Mouse (Mus musculus): ENCODE results near the gene Gmnn. TPM values are rescaled to one million over a fixed set of nuclear protein-coding genes. Genes with fewer than 3 reads are reported as not detected.
"Not testable (repeated sequence)": the region's sequence is repeated elsewhere in the genome, so short reads cannot be mapped to it uniquely, and the experiment has no call there.

Gmnn gene
- polyA plus RNA-seq, 1 experiment: 53.3 TPM

DNA sequence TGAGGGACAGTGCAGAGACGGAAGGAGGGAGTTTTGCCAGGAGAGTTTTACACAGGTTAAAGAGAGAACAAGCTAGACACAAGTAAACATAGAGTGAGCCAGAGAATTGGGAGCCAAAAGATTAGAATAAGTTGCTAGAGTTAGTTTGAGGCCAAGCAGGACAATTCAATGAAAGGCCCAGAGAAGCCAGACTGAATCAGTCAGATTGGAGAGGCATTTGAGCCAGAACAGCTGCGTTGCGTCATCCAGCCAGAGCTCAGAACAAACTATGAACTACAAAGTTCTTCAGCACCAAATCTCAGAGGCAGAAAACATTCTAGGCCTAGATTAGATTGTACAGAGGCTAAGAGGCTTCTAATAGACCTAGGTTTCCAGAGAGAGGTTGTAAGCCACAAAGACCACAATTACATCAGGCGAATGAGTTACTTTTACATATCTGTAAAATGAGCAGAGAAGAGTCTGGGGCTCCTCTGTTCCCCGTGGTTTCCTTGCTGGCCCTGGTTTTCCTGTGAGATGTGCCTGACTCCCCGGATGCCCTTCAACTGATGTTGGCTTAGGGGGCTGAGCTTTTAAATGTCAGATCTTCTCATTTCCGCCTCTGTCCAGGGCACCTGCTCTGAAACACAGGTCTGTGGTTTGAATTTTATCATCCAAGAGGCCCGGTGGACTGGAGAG is 17.1 kb upstream of the Gmnn start:
- H3K27ac ChIP-seq (replicated peaks; ENCODE audit: low read depth, low read length): no peak overlapping the region
- no peak overlapping the region for H3K4me3 ChIP-seq (ENCODE audit: insufficient read depth, low read depth, low read length)
- H3K4me1 ChIP-seq (ENCODE audit: control insufficient read depth, insufficient read depth, insufficient read length, low read length): no peaks in the 10 kb centered on the region

DNA sequence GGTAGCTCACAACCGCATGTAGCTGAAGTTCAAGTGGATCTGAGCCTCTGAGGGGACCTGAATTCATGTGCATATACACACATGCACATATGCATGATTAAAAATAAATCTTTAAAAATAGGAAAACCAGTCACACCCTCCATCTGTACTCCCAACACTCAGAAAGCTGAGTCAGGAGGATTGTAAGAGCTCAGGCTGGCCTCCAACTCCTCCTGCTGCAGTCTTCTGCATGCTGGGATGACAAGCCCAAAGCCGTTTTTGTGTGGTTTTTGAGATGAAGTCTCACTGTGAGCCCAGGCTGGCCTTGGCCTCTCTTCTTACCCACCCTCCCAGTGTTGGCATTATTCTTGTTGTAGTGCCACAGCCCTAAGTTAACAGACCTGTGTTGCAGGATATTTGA is 16.3 kb upstream of the Gmnn start:
- H3K4me1 ChIP-seq (ENCODE audit: control insufficient read depth, insufficient read depth, insufficient read length, low read length): no peaks in the 10 kb centered on the region
- no peak overlapping the region for H3K27ac ChIP-seq (replicated peaks; ENCODE audit: low read depth, low read length)
- H3K4me3 ChIP-seq (ENCODE audit: insufficient read depth, low read depth, low read length): no peak overlapping the region

DNA sequence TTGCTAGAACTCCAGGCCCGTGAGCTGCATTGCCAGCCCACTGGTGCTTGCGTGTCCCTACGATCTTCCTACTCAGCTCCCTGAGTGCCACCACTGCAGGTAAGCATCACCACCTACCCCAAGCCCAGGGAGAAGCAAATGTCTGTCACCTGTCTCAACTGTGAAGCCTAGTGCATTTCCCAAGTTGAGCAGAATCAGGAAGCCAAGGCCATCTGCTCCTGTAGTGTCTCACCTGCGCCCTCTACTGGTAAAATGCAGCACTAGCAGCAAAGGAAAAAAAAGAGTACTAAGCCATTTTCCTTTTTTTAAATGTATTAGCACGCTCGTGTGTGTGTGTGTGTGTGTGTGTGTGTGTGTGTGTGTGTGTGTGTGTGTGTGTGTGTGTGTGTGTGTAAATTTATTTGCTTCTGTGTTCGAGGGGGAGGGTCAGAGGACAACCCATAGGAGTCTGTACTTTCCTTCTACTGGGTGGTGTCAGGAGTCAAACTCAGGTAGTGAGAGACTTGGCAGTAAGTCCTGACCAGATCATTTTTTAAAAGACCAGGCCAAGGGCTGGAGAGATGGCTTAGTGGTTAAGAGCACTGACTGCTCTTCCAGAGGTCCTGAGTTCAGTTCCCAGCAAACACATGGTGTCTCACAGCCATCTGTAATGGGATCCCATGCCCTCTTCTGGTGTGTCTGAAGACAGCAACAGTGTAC is 14.6 kb upstream of the Gmnn start:
- H3K27ac ChIP-seq (replicated peaks; ENCODE audit: low read depth, low read length): no peak overlapping the region
- no peak overlapping the region for H3K4me3 ChIP-seq (ENCODE audit: insufficient read depth, low read depth, low read length)
- no peaks in the 10 kb centered on the region for H3K4me1 ChIP-seq (ENCODE audit: control insufficient read depth, insufficient read depth, insufficient read length, low read length)

- not testable (repeated sequence) for H3K4me3 ChIP-seq (ENCODE audit: insufficient read depth, low read depth, low read length); H3K4me1 ChIP-seq (ENCODE audit: control insufficient read depth, insufficient read depth, insufficient read length, low read length); H3K27ac ChIP-seq (replicated peaks; ENCODE audit: low read depth, low read length)
Observed at GRCm38 (mm10) chr13:24771482-24771881, 9.8 kb upstream of the Gmnn start.

- H3K4me1 ChIP-seq (ENCODE audit: control insufficient read depth, insufficient read depth, insufficient read length, low read length); H3K27ac ChIP-seq (replicated peaks; ENCODE audit: low read depth, low read length); H3K4me3 ChIP-seq (ENCODE audit: insufficient read depth, low read depth, low read length): not testable (repeated sequence)
Observed at GRCm38 (mm10) chr13:24767809-24768208, 6.1 kb upstream of the Gmnn start.

DNA sequence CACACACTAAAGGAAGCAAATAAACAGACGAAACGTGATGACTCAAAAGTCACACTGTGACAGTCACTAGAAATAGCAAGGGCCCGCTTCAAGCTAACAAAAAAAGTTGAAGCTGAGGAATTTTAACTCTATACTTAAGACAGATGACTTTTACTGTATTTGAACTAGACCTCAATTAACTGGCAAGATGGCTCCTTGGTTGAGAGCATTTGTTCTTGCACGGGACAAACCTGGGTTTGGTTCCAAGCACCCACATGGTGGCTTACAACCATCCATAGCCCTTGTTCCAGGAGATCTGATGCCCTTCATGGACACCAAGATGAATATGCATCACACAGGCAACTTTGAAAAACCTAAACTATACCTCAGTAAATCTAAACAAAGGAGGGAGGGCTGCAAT is 531 bp upstream of the Gmnn start:
- Histone ChIP-seq H3K4me3 (ENCODE audit: insufficient read depth, low read depth, low read length) (peak overlapping the region; percentile 90), H3K27ac (replicated peaks; ENCODE audit: low read depth, low read length) (no peak overlapping the region), H3K4me1 (ENCODE audit: control insufficient read depth, insufficient read depth, insufficient read length, low read length) (no peaks in the 10 kb centered on the region)

- 0 out of 2 replicates have a peak overlapping the region, but pooled peaks have one; percentile 24 for H3K27ac ChIP-seq (replicated peaks; ENCODE audit: low read depth, low read length)
- peak overlapping the region; percentile 90 for H3K4me3 ChIP-seq (ENCODE audit: insufficient read depth, low read depth, low read length)
- H3K4me1 ChIP-seq (ENCODE audit: control insufficient read depth, insufficient read depth, insufficient read length, low read length): no peaks in the 10 kb centered on the region
Observed at GRCm38 (mm10) chr13:24761083-24761402, 680 bp downstream of the Gmnn start.

DNA sequence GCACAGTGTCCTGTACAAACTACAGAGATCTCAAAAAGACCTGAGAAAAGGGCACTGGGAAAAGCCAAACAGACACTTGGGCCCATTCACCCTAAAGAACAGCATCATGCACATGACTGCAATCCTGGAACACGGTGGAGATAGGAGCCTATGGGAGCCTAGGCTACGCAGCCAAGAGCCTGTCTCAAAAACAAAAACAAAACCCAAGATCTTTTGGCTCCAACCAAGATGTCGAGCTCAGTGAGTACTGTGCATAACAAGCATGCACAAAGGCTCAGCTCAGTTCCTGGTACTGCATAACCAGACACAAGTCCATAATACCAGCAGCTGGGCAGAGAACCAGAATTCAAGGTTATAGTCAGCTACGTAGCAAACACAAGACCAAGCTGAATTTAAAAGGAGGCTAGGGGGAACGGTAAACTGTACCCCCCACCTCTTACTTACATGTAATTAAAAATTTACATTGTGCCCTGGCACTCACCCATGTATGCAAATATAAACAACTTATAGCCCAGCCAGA is 1.3 kb downstream of the Gmnn start:
- Histone ChIP-seq H3K4me3 (ENCODE audit: insufficient read depth, low read depth, low read length) (peak overlapping the region; percentile 90), H3K27ac (replicated peaks; ENCODE audit: low read depth, low read length) (no peak overlapping the region), H3K4me1 (ENCODE audit: control insufficient read depth, insufficient read depth, insufficient read length, low read length) (no peaks in the 10 kb centered on the region)

GRCm38 (mm10) chr13:24759451-24759850 is 2.3 kb downstream of the Gmnn start:
- Histone ChIP-seq H3K4me1 (ENCODE audit: control insufficient read depth, insufficient read depth, insufficient read length, low read length) (no peaks in the 10 kb centered on the region), H3K4me3 (ENCODE audit: insufficient read depth, low read depth, low read length) (no peak overlapping the region), H3K27ac (replicated peaks; ENCODE audit: low read depth, low read length) (no peak overlapping the region)

DNA sequence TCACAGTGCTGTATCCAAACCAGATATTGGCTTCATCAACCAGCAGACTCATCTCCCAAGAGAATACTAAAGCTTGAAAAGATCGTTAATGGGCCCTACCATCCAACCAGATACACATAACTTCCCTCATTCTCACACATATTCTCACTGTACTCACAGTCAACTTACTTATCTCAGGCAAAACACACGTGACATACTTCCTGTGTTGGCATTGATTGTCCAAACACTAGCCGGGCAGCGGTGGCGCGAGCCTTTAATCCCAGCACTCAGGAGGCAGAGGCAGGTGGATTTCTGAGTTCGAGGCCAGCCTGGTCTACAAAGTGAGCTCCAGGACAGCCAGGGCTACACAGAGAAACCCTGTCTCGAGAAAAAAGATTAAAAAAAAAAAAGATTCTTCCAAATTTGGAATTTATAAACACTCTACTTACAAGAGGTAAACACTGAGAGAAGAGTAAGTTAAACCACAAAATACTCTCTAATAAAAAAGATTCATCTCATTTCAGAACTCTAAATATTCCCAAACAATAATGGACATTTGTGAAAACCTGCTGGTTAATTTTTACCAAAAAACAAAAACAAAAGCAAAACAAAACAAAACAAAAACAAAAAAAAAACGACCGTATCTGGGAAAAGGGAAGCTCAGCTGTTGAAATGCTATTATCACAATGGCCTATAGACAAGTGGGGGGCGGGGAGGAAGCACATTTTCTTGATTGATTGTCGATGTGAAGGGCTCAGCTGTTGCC is 3.7 kb downstream of the Gmnn start:
- Histone ChIP-seq H3K27ac (replicated peaks; ENCODE audit: low read depth, low read length) (no peak overlapping the region), H3K4me3 (ENCODE audit: insufficient read depth, low read depth, low read length) (no peak overlapping the region), H3K4me1 (ENCODE audit: control insufficient read depth, insufficient read depth, insufficient read length, low read length) (no peaks in the 10 kb centered on the region)

DNA sequence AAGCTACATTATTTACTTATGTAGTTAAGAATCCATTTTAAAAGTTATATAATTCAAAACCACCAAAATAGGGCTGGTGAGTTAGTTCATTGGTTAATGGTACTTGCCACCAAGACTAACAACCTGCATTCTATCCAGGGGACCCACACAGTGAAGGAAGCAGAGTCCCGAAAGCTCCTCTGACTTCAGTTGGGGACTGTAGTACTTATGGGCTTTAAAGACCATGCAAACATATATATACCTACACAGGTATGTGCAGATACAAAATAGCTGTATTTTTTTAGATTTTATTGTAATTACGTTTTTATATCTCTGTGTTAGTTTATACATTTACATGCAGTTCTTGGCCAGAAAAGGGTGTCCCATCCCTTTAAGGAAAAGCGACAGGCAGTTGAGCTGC is 5.0 kb downstream of the Gmnn start:
- no peak overlapping the region for H3K4me3 ChIP-seq (ENCODE audit: insufficient read depth, low read depth, low read length)
- no peak overlapping the region for H3K27ac ChIP-seq (replicated peaks; ENCODE audit: low read depth, low read length)
- no peaks in the 10 kb centered on the region for H3K4me1 ChIP-seq (ENCODE audit: control insufficient read depth, insufficient read depth, insufficient read length, low read length)

DNA sequence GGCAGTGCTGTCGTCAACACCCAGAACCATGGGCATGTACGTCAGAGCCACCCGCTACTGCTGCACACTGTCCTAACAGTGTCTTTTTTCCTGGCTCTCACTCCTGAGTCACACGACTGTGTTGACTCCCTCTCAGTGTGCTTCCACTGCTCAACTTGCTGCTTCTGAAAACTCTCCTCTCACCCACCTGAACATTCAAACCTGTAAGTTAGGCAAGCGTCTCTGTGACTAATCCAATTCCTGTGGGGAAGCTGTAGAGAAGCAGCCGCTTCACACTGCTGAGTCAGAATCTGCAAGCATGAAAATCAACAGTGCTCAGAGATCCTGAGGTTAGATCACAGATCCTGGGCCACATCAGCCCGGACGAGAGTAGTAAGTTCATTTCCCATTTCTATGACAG is 10.3 kb downstream of the Gmnn start:
- Histone ChIP-seq H3K4me1 (ENCODE audit: control insufficient read depth, insufficient read depth, insufficient read length, low read length) (no peaks in the 10 kb centered on the region), H3K27ac (replicated peaks; ENCODE audit: low read depth, low read length) (no peak overlapping the region), H3K4me3 (ENCODE audit: insufficient read depth, low read depth, low read length) (no peak overlapping the region)

DNA sequence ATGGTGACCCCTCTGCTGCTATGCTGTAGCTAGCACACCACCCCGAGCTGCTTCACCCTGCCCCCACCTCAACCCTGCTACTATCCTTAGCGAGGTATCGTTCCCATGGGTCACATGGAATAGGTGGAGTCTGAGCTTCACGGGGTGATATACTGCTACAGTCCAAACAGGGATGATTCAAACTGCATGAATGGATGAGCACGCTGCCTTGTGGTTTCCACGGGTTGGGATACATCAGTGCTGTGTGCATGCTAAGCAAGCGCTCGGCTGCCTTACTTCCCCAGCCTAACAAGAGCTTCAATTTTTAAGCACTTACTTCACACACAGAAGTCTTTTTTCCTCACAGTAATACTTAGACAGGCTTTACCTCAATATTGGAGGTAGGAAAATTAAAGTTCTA is 10.9 kb downstream of the Gmnn start:
- H3K27ac ChIP-seq (replicated peaks; ENCODE audit: low read depth, low read length): no peak overlapping the region
- H3K4me1 ChIP-seq (ENCODE audit: control insufficient read depth, insufficient read depth, insufficient read length, low read length): no peaks in the 10 kb centered on the region
- no peak overlapping the region for H3K4me3 ChIP-seq (ENCODE audit: insufficient read depth, low read depth, low read length)

GRCm38 (mm10) chr13:24747823-24748222 is 13.9 kb downstream of the Gmnn start:
- Histone ChIP-seq H3K4me1 (ENCODE audit: control insufficient read depth, insufficient read depth, insufficient read length, low read length) (no peaks in the 10 kb centered on the region), H3K4me3 (ENCODE audit: insufficient read depth, low read depth, low read length) (no peak overlapping the region), H3K27ac (replicated peaks; ENCODE audit: low read depth, low read length) (no peak overlapping the region)

GRCm38 (mm10) chr13:24741028-24741427 is 20.7 kb downstream of the Gmnn start, which contains the start of gene Armh2:
TSS of gene Armh2 (plus strand) at chr13:24741232.
- no peak within 1 kb of the TSS for H3K4me3 ChIP-seq (ENCODE audit: insufficient read depth, low read depth, low read length)
- no peaks in the 10 kb centered on the region for H3K4me1 ChIP-seq (ENCODE audit: control insufficient read depth, insufficient read depth, insufficient read length, low read length)
- H3K27ac ChIP-seq (replicated peaks; ENCODE audit: low read depth, low read length): no peak within 1 kb of the TSS

All from brown adipose tissue, adult 24 weeks (tissue).